Mouse (Mus musculus) gastrocnemius, adult 18-20 months (tissue): ENCODE data around the gene Fxyd3. TPM values are rescaled to one million over a fixed set of nuclear protein-coding genes. Genes with fewer than 3 reads are reported as not detected.
A peak's percentile ranks its signal among the peaks of the same experiment; 100 is the strongest.

ENCODE experiments used
- DNase-seq: peaks from one replicate; pipeline ENCODE4 v3.0.0; 2021; ENCODE audit warnings: low spot score
- microRNA-seq: library from miRNA; unstranded; fragments of <30 nt; microRNA quantifications from one replicate; pipeline ENCODE4 v1.2.0, GENCODE M21; 2021
- total RNA-seq, 2 experiments: library from RNA; stranded (reverse); gene quantifications; 2 replicates each; pipeline ENCODE4 v1.2.3; 2021

Gene Fxyd3
- total RNA-seq, 2 experiments from 2014 or later: 1.00 to 1.6 TPM

GRCm38 (mm10) chr7:31050487-31050886, 26.0 kb downstream of the Fxyd3 start:
- no peak for DNase-seq

- DNase-seq: no peak
Observed at GRCm38 (mm10) chr7:31049846-31050281, 26.6 kb downstream of the Fxyd3 start.

GRCm38 (mm10) chr7:31049135-31049845, 27.2 kb downstream of the Fxyd3 start:
- no peak for DNase-seq

- no peak for DNase-seq
Observed at GRCm38 (mm10) chr7:31042431-31042910, 34.0 kb downstream of the Fxyd3 start, which contains the start of gene Fxyd5. Fxyd5 (minus strand) TSS chr7:31042481.

GRCm38 (mm10) chr7:31041662-31042315, 34.7 kb downstream of the Fxyd3 start:
- DNase-seq: peak; percentile 47

GRCm38 (mm10) chr7:31041023-31041407, 35.5 kb downstream of the Fxyd3 start:
- DNase-seq: no peak

- no peak for DNase-seq
Observed at GRCm38 (mm10) chr7:31040281-31041022, 36.1 kb downstream of the Fxyd3 start.

GRCm38 (mm10) chr7:31039011-31039410, 37.5 kb downstream of the Fxyd3 start:
- DNase-seq: no peak

GRCm38 (mm10) chr7:31037675-31038074, 38.8 kb downstream of the Fxyd3 start:
- DNase-seq: no peak

- no peak for DNase-seq
Observed at GRCm38 (mm10) chr7:31036917-31037316, 39.6 kb downstream of the Fxyd3 start.

- DNase-seq: no peak
Observed at GRCm38 (mm10) chr7:31035291-31035690, 41.2 kb downstream of the Fxyd3 start.

GRCm38 (mm10) chr7:31034789-31035188, 41.7 kb downstream of the Fxyd3 start:
- no peak for DNase-seq

- no peak for DNase-seq
Observed at GRCm38 (mm10) chr7:31033409-31034165, 42.9 kb downstream of the Fxyd3 start.

GRCm38 (mm10) chr7:31031731-31032130, 44.8 kb downstream of the Fxyd3 start:
- no peak for DNase-seq

- no peak for DNase-seq
Observed at GRCm38 (mm10) chr7:31030717-31031116, 45.8 kb downstream of the Fxyd3 start.

GRCm38 (mm10) chr7:31028609-31029008, 47.9 kb downstream of the Fxyd3 start:
- no peak for DNase-seq

Small RNA genes lying within 50 kb of the gene (microRNA-seq; reads per million reads assigned to microRNA genes)
- not detected for gene Mir7050

Other genes with a start within 250 kb of the Fxyd3 start
- not detected for gene Ffar3, start 220.5 kb downstream of the Fxyd3 start, total RNA-seq
- not detected for gene Ffar1, start 215.1 kb downstream of the Fxyd3 start, total RNA-seq
- gene Cd22, start 196.4 kb downstream of the Fxyd3 start, total RNA-seq: not detected
- under 1 TPM; 0.48 to 0.76 TPM for gene Mag, start 161.8 kb downstream of the Fxyd3 start, total RNA-seq
- not detected for gene Hamp2, start 152.0 kb downstream of the Fxyd3 start, total RNA-seq
- 1 to 10 TPM in 1 of 2 experiments, not detected in 1; 2.2 TPM for gene Hamp, start 132.7 kb downstream of the Fxyd3 start, total RNA-seq
- gene Usf2, start 119.9 kb downstream of the Fxyd3 start, total RNA-seq: 10 to 100 TPM; 80.6 to 92.8 TPM
- under 1 TPM; 0.30 to 0.55 TPM for gene Lsr, start 103.2 kb downstream of the Fxyd3 start, total RNA-seq
- gene Fam187b, start 102.9 kb downstream of the Fxyd3 start, total RNA-seq: not detected
- 10 to 100 TPM in 1 of 2 experiments, 1 to 10 TPM in 1; 7.6 to 13.4 TPM for gene Fxyd5, start 34.2 kb downstream of the Fxyd3 start, total RNA-seq
- 1 to 10 TPM in 1 of 2 experiments, under 1 TPM in 1; 0.94 to 1.2 TPM for gene Fxyd7, start 25.2 kb downstream of the Fxyd3 start, total RNA-seq
- 1,000 to 10,000 TPM in 1 of 2 experiments, 100 to 1,000 TPM in 1; 983 to 1,012 TPM for gene Fxyd1, start 19.5 kb downstream of the Fxyd3 start, total RNA-seq
- gene Lgi4, start 17.4 kb downstream of the Fxyd3 start, total RNA-seq: 1 to 10 TPM; 1.7 to 3.5 TPM
- 10 to 100 TPM; 15.0 to 20.7 TPM for gene Hpn, start 38.6 kb upstream of the Fxyd3 start, total RNA-seq
- gene Scn1b, start 50.3 kb upstream of the Fxyd3 start, total RNA-seq: 100 to 1,000 TPM; 924 to 953 TPM
- 10 to 100 TPM; 35.7 to 37.1 TPM for gene Gramd1a, start 79.2 kb upstream of the Fxyd3 start, total RNA-seq
- not detected for gene Scgb2b2, start 213.8 kb upstream of the Fxyd3 start, total RNA-seq
- not detected for gene Scgb1b2, start 215.1 kb upstream of the Fxyd3 start, total RNA-seq